Mouse (Mus musculus) bone marrow macrophage, adult 2 months (primary cell): ENCODE results near the gene Chrna10.

Experiments
- CTCF ChIP-seq: IDR thresholded peaks from 2 replicates; pipeline ENCODE4 v1.5.1; 2012; ENCODE audit warnings: low read depth, mild to moderate bottlenecking, low read length, moderate library complexity
- POLR2A ChIP-seq: IDR thresholded peaks from 2 replicates; pipeline ENCODE4 v1.6.1; 2012; ENCODE audit warnings: mild to moderate bottlenecking, low read depth, low read length, borderline replicate concordance

DNA sequence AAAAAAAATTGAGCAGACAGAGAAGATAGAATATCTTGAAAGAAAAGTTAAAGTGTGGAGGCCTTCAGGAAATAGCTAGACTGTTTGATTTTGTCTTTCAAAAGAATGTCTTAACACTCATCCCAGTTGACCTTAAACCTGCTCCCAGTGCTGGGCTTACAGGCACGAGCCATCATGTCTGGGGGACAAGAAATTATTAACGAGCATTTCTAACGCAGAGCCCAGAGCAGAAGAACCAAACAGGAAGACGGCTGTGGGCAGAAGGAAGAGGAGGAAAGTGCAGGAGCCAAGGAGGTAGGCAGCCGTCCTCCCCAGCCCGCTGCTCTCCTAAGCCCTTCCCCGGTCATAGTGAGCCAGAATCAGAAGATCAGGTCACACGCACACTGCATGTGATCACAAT is 36.3 kb downstream of the Chrna10 start:
- TF ChIP-seq POLR2A (no peak), CTCF (no peak)
